Mouse (Mus musculus): ENCODE data around the gene Spata2l. TPM values are rescaled to one million over a fixed set of nuclear protein-coding genes. Genes with fewer than 3 reads are reported as not detected.
A peak's percentile ranks its signal among the peaks of the same experiment; 100 is the strongest.
"Not testable (repeated sequence)": the region's sequence is repeated elsewhere in the genome, so short reads cannot be mapped to it uniquely, and the experiment has no call there.

Spata2l gene
- total RNA-seq, 2 experiments from 2014 or later = 1.4 to 1.5 TPM

DNA sequence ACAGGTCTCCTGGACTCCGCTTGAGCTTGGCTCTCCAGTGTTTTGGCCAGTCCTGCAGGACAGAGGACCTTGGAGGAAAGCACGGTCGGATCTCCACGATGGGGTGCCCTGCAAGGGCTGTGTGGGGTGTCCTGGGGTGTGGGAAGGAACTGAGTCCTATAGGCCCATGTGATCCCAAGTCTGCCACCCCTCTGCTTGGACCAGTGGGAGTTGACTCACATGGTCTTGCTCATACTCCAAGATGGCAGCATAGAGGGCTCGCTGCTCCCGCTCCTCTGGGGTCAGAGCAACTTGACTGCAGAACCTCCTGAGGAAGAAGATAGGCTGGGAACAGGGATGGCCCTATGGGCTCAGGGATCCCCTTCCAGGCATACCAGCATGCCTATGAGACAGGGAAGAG, 11.7 kb upstream of the Spata2l start:
- DNase-seq = no peak

GRCm38 (mm10) chr8:123245543-123245942, 9.5 kb upstream of the Spata2l start:
- no peak for DNase-seq

- DNase-seq = no peak
These were observed 8.3 kb upstream of the Spata2l start for GRCm38 (mm10) chr8:123244382-123244781.

DNA sequence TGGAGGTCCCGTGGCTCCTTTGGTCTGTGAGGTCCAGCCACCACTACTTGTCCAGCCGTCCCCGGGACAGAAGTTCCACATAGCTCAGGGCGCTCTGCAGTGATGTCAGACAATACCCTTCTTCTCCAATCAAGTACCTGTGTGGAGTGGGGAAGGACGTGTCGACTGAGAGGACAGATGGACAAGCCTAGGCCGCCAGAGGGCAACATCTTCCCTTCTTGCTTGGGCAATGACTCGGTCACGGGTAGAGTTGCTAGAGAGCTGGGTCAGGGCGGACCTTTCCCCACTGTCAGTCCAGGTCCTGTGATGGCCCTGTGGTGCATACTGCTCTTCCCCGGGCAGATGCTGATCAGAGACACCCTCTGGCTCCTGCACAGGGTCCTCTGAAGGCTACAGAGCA, 7.0 kb upstream of the Spata2l start:
- DNase-seq = no peak

DNA sequence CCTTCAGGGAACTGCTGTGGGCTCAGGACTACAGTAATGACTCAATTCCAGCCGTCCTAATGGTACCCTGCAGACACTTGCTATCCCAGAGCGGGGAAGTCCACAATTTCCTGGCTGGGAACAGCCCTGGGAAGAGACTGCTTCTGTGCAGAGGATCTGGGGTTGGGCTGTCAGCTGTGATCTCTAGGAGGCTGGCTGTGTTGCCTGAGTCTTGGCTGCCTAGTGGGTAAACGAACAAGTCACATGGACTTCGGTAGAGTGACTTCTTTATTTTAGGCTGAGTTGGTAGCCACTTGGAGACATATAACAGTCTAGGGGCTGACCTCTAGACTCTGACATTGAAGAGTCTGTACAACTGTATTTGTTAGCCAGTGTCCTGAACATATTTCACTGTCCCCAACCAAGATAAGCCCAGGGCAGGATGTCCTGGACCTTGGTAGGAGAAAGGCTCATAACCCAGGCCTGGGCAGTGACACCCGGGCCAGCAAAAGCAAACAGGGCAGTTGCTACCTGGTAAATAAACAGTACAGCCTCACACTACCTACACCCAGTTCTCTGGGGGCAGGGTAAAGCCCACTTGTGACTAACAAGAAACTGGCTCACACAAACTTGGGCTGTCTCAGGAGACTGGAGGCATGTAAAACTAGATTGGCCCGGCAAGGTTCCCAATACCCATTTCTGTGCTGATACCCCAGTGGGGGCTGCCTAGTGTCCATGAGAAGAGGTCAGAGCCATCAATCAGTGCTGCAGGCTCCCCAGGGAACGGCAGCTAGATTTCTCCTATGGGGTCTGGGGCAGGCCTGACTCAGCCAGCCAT, 6.3 kb upstream of the Spata2l start:
- DNase-seq = no peak

- no peak for DNase-seq
These were observed 3.4 kb upstream of the Spata2l start for GRCm38 (mm10) chr8:123239398-123239797.

- no peak for DNase-seq
These were observed 1.0 kb downstream of the Spata2l start for GRCm38 (mm10) chr8:123234918-123235519.

GRCm38 (mm10) chr8:123233760-123234159, 2.3 kb downstream of the Spata2l start:
- DNase-seq = no peak

- no peak for DNase-seq
These were observed 2.7 kb downstream of the Spata2l start for GRCm38 (mm10) chr8:123233300-123233699.

DNA sequence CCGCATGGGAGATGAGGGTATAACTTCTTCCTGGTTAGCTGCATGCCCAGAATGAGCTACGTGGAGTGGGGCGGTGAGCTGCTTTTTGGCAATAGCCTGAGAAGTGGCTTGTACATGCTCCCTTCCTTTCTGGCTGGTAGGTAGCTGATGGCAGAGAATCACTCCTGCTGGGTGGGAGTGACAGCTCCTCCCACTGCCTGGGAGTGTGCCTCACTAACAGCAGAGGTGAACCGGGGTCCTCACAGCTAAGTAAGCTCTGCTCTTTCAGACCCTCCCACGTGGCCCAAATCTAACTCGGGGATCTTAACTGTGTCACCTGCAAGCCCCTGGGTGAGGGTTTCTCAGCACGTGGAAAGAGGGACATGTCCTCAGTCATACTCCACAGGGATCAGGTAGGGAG, 3.5 kb downstream of the Spata2l start:
- no peak for DNase-seq

DNA sequence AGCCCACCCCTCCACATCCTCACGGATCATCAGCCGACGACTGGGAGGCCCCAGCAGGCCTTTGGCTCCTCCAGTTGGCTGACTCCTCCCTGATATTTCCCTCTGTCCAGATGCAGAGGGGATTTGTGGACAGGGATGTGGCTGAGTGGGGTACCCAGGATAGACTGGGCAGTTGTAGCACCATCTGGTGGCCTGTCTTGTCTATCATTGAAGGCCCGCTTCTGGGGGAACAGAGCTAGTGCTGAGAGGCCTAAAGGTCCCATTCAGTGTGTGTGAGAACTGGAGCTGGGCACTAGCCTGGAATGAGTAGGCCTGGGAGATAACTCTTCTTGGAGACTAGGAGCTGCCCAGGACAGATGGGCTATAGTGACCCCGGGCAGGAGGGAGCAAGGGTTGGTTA, 4.3 kb downstream of the Spata2l start:
- no peak for DNase-seq

- DNase-seq = not testable (repeated sequence)
These were observed 5.7 kb downstream of the Spata2l start for GRCm38 (mm10) chr8:123230326-123230725.

GRCm38 (mm10) chr8:123228416-123228815, 7.6 kb downstream of the Spata2l start:
- DNase-seq = no peak

GRCm38 (mm10) chr8:123224278-123225266, 11.5 kb downstream of the Spata2l start, which contains the start of gene Cdk10:
Gene Cdk10, plus strand, starts transcription at chr8:123224842.
- peak; percentile 84 for DNase-seq

- no peak for DNase-seq
These were observed 15.1 kb downstream of the Spata2l start for GRCm38 (mm10) chr8:123220917-123221316.

- no peak for DNase-seq
These were observed 20.6 kb downstream of the Spata2l start for GRCm38 (mm10) chr8:123215430-123215829.

- DNase-seq = no peak
These were observed 22.8 kb downstream of the Spata2l start for GRCm38 (mm10) chr8:123213118-123213772.

GRCm38 (mm10) chr8:123212321-123213117, 23.5 kb downstream of the Spata2l start, which contains the start of the genes Chmp1a and Spata33:
Gene Chmp1a, minus strand, starts transcription at chr8:123212763.
Gene Spata33, plus strand, starts transcription at chr8:123212832.
- DNase-seq = peak; percentile 90

DNA sequence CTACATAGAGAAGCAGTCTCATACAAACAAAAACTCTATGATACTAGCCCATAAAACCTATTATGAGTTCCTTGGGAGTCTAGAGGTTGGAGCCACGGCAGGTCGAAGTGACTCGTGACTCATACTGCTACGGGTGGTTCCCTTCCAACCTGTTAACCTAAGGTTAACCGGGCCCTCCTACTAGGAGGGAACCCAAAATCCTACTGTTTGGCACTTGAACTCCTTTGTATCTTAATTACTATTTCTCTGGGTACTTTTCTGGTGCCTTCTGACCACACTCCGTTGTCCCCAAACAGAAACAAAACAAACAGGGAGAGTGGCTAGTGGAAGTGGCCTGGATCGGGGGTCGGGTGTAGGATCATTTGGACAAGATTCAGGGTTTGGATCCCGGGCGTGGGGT, 24.2 kb downstream of the Spata2l start:
- DNase-seq = no peak

DNA sequence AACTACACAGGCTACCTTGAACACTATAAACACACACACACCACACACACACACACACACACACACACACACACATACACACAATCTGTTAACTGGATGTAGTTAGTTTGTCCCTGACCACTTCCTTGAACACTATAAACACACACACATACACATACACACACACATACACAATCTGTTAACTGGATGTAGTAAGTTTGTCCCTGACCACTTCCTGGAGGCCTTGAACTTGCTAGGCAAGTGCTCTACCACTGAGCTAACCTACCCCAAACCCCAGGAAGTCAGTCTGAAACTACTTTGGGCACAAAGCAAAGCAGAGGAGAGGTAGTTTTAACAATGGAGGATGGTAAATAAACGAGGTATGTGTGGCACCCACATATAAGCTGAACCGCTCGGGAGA, 32.5 kb downstream of the Spata2l start:
- no peak for DNase-seq

DNA sequence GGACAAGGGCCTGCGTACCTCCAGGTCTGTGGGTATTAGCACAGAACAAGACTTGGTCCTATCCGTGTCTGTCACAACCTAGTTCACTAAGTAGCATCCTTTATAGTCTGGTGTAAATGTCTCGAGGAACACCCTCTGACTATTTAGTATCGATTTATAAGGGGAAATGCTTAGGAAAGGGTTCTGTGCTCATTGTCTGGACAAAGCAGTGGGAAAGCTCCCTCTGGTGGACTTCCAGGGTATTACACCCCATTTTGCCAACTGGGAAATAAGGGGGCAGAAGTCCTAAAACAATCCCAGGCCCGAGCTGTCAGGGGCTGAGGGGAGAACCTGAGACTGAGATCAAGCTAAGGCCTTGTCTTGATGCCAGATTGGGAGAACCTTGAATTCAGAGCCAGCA, 33.7 kb downstream of the Spata2l start:
- DNase-seq = no peak
